Mouse (Mus musculus) gastrocnemius, adult 2 months (tissue): ENCODE measurements around the gene Pde1c. TPM values are rescaled to one million over a fixed set of nuclear protein-coding genes. Genes with fewer than 3 reads are reported as not detected.

Experiments
- DNase-seq: peaks from one replicate; pipeline ENCODE4 v3.0.0; 2022
- H3K27ac ChIP-seq: fragments of 200-600 bp; 2 replicates; pipeline ENCODE4 v1.8.1; 2022; ENCODE audit warnings: mild to moderate bottlenecking
- H3K4me3 ChIP-seq: fragments of 200-600 bp; 2 replicates; pipeline ENCODE4 v1.8.1; 2022; ENCODE audit warnings: mild to moderate bottlenecking, moderate library complexity
- CTCF ChIP-seq: fragments of 200-600 bp; IDR thresholded peaks from 2 replicates; pipeline ENCODE4 v1.8.1; 2022; ENCODE audit warnings: antibody characterized with exemption, mild to moderate bottlenecking, moderate library complexity
- intact Hi-C: fragments of 180-260 bp; cut with DNase I; formaldehyde crosslinking; loops from one replicate; pipeline ENCODE4 v1.15.1; 2025
- microRNA-seq: library from miRNA; unstranded; fragments of <30 nt; microRNA quantifications from one replicate; pipeline ENCODE4 v1.2.0, GENCODE M21; 2021
- total RNA-seq, 2 experiments: library from RNA; stranded (reverse); gene quantifications; 2 replicates each; pipeline ENCODE4 v1.2.3; 2021

Pde1c gene
- total RNA-seq, 2 experiments from 2014 or later: 0.46 to 0.50 TPM

DNA sequence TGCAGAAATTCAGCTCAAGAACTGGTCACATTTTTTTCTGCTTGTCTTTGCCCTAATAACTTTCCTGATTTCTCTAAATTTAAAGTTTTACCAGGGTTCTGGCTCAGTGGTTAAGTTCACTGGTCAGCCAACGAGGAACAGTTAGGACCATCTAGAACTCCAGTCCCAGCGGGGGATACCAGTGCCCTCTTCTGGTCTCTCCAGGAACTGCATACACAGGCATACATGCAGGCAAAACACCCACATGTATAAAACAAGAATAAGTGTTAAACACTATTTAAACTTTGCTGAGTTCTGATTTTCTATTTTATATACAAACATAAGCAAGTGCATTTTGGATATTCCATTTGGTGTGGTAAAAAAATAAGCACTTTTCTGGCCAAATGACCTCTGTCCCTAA, 543.4 kb downstream of the Pde1c start:
- intact Hi-C loops: no loop called here
- Histone ChIP-seq H3K4me3 (no peak overlapping the region), H3K27ac (no peak overlapping the region)
- no peak for DNase-seq
- peak; percentile 24; the same call in 1 of the 2 replicates for TF ChIP-seq CTCF

Small RNAs within 50 kb of the gene (microRNA-seq; reads per million reads assigned to microRNA genes)
- not detected for gene Gm44413

Other genes with a start within 250 kb of the Pde1c start
- 10 to 100 TPM; 15.5 to 17.5 TPM for gene Lsm5, start 135.6 kb upstream of the Pde1c start, total RNA-seq
- gene Avl9, start 145.8 kb upstream of the Pde1c start, total RNA-seq: 1 to 10 TPM; 3.8 to 4.5 TPM
- 10 to 100 TPM; 20.7 to 26.0 TPM for gene Kbtbd2, start 228.7 kb upstream of the Pde1c start, total RNA-seq